Mouse (Mus musculus): ENCODE measurements at regions not wholly inside any gene's neighbourhood (a gene's known extent, or its start where the extent isn't known, plus 50 kb on each side); places are given as distances from the start of the nearest gene placed in this dataset.

DNA sequence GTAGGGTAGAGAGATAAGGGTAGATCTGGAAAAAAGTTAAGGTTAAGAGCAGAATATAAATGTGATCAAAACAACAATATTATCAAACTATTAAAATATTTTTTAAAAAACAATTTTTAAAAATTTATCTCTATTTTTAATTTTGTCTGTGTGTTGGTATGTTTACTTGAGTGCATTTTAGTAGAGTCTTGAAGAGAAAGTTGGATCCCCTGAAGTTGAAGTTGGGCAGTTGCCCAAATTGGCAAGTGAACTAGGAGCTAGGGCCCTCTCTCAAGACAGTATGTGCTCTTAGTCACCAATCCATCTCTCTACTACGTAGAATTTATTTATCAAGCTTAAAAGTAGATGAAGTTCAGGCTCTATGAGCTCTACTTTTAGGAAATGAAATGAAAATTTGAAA is 59.9 kb downstream of the Adamts1 start:
- no peak for DNase-seq

DNA sequence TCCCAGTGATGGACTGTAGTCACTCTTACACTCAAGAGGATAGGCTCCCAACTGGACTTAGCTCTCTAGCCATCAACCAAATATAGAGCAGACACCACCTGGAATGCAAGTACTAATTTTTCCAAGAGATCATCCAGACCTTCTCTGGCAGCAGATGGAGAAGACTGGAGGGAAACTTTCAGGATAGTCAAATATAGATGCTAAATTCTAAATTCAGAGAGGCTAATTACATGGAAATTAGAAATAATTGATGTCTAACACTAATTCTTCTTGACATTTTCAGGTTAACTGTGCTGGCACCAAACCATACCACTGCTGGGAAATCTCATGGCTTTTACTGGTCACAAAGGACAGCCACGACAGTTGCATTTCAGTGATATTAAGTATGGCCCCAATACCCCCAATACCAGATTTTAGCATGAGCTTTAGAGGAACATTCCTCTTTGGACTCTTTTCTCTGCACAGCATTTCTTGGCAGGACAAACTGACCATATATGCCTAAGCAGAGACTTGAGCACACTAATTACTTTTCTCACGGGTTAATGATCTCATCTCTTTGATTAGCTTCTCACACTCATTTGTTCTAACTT is 64.2 kb downstream of the Adamts1 start:
- DNase-seq, result no peak

DNA sequence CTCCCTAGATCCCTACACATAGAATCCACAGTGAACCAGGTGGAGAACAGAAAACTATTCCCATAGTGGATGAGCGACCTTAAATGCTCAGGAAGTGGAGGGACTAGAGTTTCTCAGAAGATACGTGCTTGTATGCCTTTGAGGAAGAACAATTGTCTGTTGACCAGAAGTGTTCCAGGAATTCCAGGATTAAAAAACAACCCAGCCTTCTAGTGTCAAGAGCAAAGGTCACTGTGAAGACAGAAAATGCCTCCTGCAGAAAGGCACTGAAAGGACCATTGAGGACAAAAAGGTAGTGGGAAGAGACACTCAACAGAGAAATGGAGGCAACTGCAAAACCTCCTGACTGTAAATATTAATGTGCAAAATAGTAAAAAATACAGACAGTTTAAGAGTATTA is 74.9 kb downstream of the Adamts1 start:
- DNase-seq, result no peak

- no peak for DNase-seq
These were observed 80.9 kb downstream of the Adamts1 start for GRCm38 (mm10) chr16:85721968-85722367.

GRCm38 (mm10) chr16:85712291-85712690 is 90.6 kb downstream of the Adamts1 start:
- no peak for DNase-seq

DNA sequence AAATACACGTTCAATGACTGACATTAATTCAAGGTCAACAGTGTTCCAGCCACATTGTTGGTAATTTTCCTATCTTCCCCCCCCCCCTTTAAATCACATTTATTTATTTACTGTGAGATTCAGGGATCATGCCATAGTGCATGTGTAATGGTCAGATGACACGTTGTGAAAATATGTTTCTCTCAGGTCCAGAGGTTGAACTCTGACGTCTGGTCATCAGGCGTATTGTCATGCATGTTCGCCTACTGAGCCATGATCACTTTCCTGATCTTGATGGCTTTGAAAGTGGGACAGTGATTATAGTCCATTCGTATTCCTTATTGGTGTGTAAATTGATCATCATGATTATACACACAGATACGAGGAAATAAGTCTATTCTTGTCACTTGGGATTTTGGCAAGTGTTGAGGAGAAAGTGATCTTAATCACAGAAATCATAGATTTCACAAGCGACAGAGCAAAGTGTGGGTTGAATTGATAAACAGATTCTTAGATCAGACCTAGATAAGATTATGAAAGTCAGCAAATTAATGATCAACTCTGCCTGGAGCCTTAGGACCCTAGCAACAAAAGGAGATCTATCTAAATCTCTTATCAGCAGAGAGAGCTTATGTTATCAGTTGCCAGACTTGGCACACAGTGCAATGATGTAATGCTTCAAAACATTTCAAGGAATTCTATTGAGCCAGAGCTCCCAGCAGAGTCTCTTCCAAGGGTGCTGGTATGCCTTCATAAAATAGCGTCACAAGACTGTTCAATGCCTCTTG is 98.5 kb downstream of the Adamts1 start:
- no peak for DNase-seq

DNA sequence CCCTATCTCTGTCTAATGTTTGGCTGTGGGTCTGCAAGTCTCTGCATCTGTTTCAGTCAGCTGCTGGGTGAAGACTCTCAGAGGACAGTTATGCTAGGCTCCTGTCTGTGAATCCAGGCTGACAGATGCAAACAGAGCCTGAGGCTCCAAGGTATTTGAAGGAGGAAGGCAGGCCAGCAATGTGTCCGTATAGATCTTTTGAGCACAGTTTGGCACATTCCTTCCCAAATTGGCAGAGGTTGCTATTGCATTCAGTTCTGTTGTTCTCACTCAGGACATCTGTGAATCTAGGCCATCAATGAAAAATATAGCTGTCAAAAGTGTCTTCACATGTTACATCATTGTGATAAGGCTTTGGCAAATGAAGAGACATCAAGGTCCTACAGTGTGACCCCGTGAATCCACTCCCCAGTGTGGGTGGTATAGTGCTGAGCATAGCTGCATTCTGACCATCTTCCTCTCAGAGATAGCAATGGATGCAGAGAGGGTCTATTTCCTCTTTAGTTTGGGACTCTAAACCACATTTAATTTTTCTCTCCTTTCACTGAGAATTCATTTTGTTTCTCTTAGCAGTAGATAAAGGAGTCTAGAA is 99.9 kb downstream of the Adamts1 start:
- DNase-seq, result no peak

DNA sequence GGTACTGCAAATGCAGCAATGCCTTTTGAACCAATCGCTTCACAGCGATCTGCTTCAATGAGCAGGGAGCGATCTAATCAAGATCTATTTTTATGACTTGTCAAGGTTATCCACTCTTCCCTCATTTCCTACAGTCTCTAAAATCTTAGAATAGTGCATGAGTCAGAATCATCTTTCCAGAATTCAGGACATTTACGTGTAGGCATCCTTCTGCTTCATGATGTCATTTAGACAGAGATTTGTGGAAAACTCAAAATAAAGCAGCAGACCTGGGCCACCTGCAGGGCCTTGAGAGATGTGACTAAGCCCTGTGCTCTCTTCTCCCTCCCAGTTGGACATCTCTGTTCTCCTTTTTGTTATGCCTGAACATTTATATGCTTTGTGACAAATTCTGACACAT is 103.6 kb downstream of the Adamts1 start:
- DNase-seq, result no peak

- DNase-seq, result no peak
These were observed 120.2 kb downstream of the Adamts1 start for GRCm38 (mm10) chr16:85682721-85683120.

DNA sequence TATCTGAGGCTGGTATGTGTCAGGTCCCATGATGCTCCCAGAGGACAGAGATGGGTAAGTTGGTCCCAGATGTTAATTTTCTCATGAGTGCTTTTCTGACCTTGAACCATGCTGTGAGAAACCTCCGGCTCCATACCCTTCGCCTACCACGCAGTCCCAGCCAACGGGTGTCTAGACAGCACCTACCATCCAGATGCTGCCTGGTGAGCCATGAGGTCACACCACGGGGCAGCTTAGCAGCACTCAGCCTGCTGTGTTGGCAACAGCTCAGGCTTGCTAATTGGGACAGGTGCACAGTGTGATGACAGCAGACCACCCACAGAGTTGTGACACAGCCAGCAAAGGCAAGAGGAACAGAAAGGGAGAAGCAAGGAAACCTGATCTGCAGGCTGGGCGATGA is 122.6 kb downstream of the Adamts1 start:
- DNase-seq, result no peak

DNA sequence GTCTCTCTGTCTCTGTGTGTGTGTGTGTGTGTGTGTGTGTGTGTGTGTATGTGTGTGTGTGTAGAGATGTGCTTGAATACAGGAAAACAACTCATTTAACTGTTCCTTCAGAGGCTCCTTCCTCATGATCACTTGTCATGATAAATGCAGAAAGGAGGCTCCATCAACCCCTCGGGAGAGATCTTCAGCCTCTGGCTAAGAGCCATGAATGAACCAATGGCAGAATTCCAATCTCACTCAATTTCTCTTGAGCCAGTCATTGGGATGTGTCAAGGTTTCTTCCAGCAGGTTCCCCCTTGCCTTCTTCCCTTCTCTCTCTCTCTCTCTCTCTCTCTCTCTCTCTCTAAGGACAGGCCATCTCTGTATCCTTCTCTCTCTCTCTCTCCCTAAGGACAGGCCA is 124.1 kb downstream of the Adamts1 start:
- no peak for DNase-seq

- DNase-seq, result no peak
These were observed 124.7 kb downstream of the Adamts1 start for GRCm38 (mm10) chr16:85678228-85678627.

DNA sequence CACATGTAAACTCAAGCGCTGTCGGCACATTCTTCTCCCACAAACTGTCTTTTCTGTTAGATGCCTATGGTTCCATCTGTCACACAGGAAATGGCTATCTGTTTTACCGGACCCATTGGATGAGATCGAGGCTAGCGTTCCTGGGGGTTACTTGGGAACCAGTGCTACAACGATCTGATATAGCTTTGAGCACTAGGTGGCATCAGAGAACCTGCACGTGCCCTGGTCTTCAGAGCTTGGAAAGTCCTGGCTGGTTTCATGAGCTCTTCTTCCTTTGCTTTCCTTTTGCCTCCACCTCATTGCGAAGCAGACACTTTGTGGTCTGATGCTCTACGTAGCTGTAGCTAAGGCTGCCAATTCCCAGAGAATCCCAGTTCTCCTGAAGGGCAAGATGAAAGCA is 123.8 kb upstream of the Cyyr1 start:
- peak; percentile 32 for DNase-seq

GRCm38 (mm10) chr16:85668767-85669166 is 115.6 kb upstream of the Cyyr1 start:
- DNase-seq, result no peak

GRCm38 (mm10) chr16:85667790-85668189 is 114.6 kb upstream of the Cyyr1 start:
- no peak for DNase-seq

DNA sequence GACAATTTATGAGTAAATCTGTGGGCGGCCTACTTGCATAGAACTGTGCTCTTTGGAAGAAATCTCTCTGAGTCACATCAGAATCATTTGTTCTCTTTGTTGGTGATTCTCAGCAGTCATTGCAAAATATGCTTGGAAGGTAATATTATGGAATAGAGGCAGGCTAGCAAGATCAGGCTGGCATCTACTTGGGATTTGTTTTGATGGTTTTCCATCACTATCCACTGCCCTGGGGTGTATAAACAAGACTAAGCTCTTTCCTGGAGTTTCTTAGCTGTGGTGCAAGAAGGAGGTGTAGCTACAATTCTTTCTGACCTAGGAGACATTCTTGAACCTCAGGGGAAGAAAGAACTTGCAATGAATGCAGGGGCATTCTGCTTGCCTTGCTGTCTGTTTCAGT is 96.3 kb upstream of the Cyyr1 start:
- DNase-seq, result no peak

GRCm38 (mm10) chr16:85640992-85641391 is 87.8 kb upstream of the Cyyr1 start:
- DNase-seq, result no peak

- no peak for DNase-seq
These were observed 83.9 kb upstream of the Cyyr1 start for GRCm38 (mm10) chr16:85637079-85637478.

DNA sequence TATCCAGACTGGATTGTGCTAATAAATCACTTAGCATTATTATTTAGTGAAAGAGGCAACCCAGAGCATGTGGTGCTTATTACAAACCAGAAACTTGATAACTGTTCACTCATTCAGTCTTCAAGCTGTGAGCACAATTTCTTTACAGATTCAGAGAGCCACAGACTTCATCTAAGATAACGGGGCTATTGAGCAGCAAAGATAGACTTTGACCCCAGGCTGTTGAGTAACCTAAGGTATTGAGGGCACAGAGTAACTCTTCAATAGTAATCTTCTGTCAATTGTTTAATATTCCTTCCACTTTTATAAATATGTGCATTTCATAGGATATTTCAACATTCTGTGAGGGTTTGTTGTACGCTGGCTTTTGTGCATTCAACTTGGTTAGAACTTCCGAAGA is 76.5 kb upstream of the Cyyr1 start:
- no peak for DNase-seq

DNA sequence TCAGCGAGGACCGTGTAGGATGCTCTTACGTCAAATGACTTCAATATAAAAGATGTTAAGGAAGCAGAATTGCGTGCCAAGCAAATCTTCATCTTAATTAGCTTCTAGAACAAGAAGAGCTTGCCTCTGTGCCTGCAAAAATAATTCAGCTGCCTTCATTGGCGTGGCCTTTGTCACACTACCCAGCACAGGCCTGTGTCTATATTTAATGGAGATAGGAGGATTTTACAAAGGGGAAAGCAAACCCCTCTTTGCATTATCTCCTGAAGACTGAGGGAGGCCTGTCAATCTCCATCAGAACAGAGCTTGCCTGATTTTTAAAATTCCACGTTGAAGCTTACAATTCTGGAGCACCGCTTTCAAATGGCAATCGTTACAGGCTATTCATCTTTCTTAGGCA is 71.3 kb upstream of the Cyyr1 start:
- no peak for DNase-seq

DNA sequence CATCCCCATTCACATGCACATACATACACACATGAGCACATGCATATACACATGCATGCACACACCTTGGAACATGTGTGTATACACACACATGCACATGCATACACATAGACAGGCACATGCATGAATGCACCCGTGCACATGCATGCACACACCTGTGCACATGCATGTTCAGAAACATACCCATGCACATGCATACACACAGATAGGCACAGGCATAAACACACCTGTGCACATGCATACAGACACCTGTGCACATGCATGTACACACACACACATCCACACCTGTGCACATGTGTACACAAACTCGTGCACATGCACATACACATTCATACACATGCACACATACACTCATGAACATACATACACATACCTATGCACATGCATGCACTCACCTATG is 50.9 kb upstream of the Cyyr1 start:
- DNase-seq, result no peak

All from layer of hippocampus, adult 9-11 months (tissue).